Mouse (Mus musculus) CD4-positive, CD25-positive, alpha-beta regulatory T cell, adult 2 months (primary cell): Measurements from ENCODE around the gene Ascl1.

Source experiments
- DNase-seq: peaks from one replicate; pipeline ENCODE4 v3.0.0-alpha.2; 2012; ENCODE audit warnings: low read depth, low spot score

Gene Ascl1

DNA sequence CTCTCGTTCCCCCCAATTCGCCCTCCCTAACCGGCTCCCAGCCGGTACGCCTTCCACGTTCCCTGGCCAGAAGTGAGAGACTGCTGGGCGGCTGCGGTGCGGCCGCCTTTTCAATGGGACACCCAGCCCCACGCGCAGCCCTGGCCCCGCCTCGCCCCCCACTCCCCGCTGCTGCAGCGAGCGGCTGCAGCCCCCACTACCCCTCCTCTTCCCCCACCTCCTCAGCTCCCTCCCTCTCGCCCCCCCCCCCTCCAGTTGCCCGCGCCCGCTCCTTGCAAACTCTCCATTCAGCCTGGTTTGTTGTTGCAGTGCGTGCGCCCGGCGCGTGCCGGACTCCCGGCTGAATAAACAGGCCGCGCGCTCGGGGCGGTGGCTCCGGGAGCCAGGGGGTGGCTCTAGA, at the start of gene Ascl1:
Ascl1 (minus strand) TSS at position 85 of the 400 bp plus-strand sequence.
- DNase-seq, result no peak

DNA sequence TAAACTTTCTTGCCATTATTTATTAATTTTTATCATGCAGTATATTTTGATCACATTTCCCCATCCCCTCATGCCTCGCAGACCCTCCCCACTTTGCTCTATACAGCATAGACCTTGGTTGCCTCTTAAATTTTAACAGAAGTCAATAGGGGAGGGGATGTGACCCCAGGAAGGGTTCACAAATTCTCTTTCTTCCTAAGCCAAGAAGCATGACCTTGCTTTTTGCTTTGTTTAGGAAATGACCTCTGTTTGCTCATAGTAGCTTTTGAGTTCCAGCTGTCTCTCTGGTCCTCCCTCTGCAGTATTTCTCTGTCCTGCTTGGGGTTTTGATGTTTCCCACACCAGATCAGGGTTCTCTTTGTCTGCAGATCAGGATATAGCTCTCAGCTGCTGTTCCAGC, 40.7 kb upstream of the Ascl1 start:
- DNase-seq, result no peak

DNA sequence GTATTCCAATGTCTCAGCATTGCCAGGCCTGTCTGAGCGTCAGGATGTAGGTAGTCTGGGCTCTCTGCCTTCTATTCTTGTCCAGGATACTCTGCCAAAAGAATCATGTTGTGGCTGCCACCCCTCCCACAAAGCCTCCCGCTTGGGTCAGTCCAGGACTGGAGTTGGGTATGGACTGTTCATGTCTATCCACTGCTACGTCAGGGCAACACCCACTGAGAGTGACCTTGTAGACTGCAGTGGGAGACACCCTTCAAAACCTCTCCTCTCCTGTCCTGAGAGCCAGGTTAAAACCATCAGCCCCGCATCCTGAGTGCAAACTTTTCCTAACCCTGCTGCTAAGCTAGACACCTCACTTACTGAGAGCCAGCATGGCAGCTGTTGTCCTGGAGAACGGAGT, 28.2 kb upstream of the Ascl1 start, which contains the start of gene Pah:
Pah (plus strand) TSS at position 150 of the 400 bp plus-strand sequence.
- DNase-seq, result no peak

DNA sequence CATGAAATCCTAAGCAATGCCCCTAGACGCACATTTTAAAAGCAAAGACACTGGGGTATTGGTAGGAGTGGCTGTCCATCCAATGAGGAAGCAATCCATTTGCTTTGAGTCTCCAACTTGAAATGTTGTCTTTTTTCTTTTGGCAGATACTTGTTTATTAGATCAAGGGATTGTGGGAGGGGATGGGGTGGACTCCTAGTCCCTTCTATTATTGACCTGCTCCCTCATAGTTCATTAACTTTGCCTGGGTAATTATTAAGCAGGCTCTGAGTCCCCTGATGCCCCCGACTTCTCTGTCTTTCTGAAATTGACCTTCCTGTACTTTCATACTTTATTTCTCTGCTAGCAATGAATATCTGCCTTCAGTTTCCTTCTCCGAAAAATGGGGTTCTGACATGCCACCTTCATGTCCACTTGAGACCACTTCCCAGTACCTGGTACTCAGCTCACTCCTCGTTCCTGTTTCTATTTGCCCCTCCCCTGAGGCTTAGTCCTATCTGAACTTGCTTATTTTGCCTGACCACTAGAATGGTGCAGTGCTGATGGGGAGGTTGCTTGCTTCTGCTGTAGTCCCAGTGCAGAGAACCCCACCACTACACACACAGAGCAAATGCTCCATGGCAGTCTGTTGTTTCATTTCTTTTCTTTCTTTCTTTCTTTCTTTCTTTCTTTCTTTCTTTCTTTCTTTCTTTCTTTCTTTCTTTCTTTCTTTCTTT, 27.1 kb upstream of the Ascl1 start:
- DNase-seq, result no peak

DNA sequence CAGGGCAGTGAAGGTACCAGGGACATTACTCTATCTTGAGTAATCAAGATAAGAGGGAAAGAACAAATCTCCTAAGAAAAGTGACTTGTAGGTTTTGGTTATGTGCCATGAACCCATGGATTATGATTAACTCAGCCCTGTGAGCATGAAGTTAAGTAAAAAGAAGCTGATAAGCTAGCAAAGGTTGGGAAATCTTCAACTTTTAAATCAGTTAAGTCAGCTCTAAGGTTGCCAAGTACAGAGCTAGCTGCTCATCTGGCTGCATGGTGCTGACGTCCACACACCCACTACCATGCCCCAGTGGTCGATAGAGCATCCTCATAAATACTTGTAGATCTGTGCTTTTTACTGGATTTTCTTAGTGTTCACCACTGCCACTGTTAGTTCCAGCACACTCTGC, 25.1 kb upstream of the Ascl1 start:
- no peak for DNase-seq

DNA sequence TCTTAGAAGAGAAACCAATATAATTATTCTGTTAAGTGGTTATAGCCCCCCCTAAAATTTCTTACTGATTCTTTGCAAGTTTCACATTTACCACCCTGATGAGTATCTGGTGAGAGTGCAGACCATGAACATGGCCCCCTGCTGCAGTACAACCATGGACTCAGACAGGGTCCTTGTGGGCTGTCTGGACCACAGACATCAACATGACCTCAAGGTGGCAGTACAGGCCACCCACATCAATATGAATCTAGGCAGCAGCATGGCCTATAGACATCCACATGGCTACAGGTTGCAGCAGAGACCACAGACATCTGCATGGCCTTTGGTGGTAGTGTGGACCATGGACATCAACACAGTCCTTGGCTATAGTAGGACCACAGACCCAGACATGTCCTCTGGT, 19.6 kb upstream of the Ascl1 start:
- DNase-seq, result no peak

DNA sequence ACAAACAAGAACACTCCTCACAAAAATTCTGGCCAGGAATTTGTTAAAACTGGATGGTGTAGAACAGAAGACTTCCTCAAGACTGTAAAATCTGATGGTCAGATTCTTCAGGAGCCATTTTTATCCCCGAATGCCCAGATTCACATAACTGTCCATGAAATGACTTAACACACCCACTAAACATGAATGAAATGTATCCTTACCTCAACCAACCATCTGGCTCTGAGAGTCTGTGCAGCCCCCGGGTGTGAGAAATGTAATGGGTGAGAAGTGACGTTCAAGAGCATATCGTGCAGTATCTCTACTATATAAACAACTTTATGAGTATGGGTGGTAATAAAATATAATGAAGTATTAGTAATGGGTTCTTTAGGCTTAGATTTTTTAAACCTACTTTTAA, 15.1 kb upstream of the Ascl1 start:
- no peak for DNase-seq

DNA sequence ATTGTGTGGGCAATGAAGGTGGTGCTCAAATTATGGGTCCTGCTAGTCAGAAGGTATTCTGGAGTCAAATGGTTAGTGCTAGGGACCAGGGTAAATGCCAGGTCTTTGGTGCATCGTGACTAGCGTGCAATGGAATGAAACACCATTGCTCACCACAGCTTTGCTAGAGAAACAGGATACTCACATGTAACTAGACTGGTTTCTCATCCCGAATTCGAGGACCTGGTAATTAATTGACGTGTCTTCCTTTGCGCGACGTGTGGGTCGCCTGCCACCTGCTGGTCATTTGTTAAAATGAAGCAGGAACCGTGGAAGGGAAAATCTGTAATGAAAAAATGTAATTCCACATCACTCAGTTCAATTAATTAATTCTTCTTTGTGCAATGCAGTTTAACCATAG, 10.5 kb upstream of the Ascl1 start:
- peak; percentile 41 for DNase-seq

DNA sequence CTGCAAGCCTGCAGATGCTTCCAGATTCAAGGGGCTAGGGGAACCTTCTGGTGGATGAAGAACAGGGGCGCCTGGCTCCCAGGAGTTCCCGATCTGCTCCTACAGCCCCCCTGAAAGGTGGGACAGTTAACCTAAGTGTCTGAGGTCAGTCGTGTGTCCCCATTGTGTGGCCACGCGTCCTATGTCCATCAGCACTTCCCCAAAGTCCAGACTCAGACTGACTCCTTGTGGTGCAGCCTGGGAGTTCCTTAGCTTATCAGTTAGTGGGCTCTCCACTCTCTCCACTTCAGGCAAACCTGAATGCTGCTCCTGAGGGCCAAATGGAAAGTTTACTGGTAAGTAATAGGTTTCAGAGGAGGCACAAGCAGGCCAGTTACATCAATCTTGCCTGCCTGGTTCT, 8.8 kb upstream of the Ascl1 start:
- DNase-seq, result no peak

DNA sequence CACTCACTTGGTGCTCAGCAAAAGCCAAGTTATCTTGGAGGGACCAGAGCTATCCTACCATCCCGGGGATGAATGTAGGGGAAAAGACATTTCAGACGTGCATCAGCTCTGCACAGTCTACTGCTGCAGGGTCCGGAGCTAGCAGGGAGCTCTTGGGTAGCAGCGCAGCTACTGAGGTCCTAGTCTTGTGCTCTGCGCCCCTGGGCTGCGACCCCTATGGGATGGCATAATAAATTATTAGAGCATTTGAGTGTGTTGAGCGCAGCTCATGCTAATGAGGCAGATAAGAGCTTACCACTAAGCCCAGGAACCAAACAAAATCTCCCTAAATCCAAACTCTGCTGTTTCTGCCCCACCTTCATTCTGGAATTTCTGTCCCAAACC, 8.2 kb upstream of the Ascl1 start:
- no peak for DNase-seq

DNA sequence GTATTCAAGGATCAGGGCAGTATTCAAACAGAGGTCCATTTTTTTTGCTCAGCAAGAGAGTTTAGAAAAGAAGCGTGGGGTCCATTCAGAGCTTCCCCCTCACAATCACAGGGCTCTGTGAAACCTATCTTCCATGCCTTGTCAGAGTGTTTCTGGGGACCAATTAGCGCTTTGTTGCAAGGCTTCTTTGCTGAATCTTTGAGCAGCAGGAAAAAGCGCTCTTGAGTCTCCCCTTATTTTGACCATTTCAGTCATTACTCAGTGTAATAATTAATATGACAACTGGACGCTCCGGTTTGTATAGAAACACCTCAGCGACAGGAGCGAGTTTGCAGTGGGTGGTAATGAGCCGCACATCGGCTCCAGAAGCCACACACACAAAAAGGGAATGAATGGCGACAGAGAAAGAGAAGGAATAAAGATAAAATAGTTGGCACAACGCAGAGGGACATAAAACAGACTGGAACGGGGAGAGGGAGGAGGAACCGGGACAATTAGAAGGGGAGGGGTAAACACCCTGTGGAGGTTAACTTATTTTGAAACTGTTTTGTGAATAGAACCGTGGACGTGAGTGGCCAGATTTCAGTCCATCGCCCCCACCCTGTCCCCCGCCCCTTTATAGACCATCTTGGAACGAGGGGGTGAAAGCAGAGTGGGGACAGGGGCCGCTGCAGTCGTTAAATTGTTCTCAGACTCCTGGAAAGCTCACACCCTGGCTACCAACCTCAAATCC, 7.6 kb upstream of the Ascl1 start:
- DNase-seq, result no peak

DNA sequence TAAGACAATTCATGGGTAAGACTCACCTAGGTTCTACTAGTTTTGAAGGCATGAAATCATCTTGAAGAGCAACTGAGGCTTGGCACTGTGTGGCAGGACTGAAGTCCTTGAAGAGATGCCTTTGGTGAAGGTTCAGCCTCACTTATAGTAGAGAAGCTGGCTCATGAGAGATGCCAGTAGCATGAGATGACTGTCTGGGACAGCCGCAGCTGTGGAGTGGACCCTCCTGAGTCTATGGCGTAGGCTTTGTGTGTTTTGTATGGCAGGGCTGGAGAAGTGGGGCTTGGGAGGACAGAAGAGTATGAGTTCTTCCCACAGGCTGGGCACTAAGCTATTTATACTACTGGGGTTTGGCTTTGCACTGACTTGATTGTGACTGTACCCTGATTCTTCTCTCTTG, 3.6 kb upstream of the Ascl1 start:
- DNase-seq, result no peak

DNA sequence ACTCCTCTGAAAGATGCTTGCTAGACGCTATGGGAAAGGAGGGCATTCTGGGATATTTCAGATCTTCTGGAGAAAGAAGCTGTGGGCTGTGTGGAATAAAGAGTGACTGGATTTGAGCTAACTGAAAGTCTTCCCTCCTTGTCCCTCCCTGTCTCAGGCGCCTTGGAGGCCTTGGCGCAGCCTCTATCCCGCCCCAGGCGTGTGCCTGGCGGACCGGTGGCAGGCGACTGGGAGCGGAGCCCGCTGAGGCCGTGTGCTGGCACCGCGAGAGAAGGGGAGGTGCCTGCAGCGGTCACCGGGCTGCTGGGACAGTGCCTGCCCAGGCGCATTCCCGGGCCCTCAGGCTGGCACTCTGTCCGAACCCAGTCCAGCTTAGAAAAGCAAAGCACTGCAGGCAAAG, 1.1 kb upstream of the Ascl1 start:
- no peak for DNase-seq

DNA sequence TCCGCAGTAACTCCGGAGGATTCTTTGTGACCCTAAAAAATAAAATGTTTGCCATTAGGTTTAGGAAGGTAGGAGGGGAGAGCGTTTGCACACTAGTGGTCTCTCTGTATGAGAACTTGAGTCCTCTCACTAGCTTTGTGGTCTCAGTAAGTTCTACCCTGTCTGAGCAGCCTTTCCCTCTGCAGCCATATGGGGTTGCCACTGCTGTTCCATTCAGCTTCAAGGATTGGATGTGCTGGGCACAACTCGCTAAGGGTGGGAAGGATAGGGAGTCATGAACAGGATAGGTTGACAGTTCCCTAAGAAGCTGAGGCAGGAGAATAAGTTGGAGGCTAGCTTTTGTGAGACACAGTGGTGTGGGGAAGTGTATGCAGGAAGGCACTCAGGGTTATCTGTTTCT, 716 bp upstream of the Ascl1 start:
- no peak for DNase-seq

DNA sequence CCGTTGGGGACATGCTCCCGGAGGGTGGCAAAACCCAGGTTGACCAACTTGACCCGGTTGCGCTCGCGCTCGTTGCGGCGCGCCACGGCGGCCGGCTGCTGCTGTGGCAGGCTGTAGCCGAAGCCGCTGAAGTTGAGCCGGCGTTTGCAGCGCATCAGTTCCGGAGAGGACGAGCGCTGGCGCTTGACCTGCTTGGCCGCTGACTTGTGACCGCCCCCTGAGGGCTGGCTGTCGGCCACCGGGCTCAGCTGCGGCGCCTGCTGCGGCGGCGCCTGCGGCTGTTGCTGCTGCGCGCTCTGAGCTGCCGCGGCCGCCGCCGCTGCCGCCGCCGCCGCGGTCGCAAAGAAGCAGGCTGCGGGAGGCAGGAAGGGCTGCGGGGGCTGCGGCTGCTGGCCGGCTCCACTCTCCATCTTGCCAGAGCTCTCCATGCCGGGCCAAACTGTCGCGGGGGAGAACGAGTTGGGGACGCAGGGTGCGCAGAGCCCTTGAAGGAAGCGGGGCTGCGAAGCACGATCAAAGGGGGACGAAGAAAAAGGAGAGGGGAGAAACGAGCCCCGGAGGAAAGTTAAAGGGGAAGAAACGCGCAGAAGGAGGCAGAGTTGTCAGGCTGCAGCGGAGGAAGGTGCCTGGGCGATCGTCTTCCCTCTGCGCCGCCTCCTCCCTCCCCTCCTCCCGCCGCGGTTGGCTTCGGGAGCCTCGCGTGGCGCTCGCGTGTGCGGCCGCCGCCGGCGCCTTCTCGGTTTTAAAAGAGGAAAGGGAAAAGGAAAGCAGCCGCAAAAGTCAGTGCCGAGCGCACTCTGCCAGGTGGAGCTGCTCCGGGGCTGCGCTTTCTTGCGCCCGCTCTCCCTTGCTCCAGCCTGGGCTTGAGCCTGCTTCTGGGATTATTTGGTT, 554 bp downstream of the Ascl1 start:
- DNase-seq, result no peak

DNA sequence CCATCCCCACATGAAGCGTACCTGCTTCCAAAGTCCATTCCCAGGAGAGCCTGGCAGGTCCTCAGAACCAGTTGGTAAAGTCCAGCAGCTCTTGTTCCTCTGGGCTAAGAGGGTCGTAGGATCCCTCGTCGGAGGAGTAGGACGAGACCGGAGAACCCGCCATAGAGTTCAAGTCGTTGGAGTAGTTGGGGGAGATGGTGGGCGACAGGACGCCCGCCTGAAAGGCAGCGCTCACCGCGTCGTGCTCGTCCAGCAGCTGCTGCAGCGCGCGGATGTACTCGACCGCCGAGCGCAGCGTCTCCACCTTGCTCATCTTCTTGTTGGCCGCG, 1.2 kb downstream of the Ascl1 start:
- DNase-seq, result no peak

DNA sequence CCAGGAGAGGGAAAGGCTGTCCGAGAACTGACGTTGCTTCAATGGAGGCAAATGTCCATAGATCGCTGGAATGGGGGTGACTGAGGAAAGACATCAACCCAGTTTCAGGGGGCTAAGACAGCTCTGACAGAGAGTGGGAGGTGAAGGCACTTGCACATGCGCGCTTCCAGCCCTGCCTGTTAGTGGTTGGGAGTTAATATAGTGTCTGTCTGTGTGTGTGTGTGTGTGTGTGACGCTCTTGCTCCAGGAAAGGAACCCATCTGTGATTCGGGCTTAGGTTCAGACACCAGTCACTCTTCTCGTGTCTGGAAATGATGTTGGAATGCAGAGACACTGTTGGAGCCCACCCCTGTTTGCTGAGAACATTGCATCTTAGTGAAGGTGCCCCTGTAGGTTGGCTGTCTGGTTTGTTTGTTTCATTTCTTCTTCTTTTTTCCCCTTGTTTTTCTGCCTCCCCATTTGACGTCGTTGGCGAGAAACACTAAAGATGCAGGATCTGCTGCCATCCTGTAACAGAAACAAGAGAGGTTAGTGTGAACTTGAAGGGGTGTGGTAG, 1.9 kb downstream of the Ascl1 start:
- DNase-seq, result no peak

DNA sequence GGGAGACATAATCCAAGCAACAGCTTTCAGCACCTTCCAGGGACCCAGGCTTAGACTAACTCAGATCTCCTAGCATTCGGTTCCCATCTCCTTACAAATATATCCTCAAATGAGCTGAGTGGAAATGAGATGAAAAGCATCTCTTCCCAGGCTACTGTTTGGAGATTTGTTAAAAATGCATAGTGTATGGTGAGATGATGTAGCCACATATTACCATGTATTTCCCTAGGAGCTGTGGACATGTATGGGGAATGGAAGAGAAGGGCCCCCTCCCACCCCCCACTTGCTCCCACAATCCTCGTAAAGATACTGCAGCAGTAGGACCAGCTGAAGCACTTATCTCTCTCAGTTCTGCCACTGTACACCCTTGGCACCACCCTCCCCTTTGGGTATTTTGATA, 3.1 kb downstream of the Ascl1 start:
- no peak for DNase-seq

DNA sequence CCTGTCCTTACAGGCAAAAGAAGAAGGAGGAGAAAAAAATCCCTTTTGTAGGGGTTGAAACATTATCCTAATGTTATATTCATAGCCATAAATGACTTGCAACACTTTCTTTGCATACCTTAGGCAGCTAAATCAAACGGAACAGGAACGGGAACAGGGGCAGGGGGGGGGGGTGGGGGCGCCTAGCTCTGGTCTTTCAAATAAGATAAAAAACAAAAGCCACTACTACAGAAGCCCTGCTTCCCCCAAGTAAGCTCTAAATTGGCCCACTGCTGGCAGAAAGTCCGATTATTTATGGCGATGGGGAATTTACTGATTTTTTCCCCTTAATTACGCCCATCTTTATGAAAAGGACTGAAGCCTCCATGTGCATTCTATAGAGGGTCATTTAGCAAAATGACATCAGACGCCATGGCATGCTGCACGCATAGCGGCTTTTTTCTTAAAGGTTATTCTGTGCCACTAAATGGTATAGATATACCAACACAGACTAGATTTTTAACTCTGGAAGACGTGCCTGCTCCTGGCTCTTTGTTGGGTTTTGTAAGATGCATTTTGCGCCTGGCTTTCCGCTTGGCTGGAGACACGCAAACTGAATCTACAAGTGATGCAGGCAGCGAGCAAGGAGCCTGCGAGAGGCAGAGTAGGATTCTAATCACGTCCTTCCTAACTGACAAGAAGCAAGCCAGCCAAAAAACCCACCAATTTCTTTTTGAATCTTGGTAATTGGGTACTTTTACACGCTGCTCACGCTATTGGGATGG, 4.0 kb downstream of the Ascl1 start:
- no peak for DNase-seq

DNA sequence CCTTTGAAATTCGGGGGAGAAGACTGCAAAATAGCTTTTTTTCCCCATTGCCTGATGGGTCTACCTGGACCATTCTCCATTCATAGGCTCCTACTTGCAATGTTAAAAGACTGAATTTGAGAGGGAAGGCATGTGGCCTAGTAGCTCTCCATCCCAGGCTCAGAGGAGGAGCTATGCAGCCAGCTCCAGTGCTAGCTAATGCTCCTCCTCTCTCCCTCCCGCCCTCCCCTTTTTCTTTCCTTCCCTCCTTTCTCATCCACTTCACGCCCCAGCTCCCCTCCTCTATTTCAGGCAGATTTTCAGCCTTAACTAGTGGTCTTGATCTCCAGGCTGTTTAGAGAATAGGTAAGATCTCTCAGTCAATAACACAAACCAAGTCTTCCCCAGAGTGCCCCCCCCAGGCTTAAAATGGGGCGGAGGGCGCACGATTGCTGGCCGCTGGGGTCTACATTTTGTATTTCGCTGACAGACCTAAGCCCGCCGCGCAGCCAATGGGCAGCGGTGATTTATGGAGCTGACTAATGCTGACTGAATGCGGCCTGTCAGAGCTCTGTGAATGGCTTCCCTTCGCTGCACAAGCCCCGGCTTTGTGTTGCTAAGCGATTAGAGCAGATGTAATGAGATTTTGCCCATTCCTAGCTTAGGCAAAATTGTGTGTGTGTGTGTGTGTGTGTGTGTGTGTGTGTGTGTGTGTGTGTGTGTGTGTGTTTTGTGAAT, 4.9 kb downstream of the Ascl1 start:
- no peak for DNase-seq
